ENCODE assay signal across 22 mouse cellular contexts in genomic region chr5:114126008-114126407, GRCm38 (mm10). TPM values are rescaled to one million over a fixed set of nuclear protein-coding genes. Genes with fewer than 3 reads are reported as not detected.
DNase-seq lines count a peak whose midpoint lies in the region; ATAC-seq and TF ChIP-seq lines count a peak whose summit lies in the region.
"Had no signal": no experiment of that assay in that cellular context is flagged by ENCODE, and none has a peak within 500 bp of the region (broad histone marks: within the 10 kb centered on the region; RNA-seq: fewer than 3 reads in every experiment).

No protein-coding gene starts in this region.

- WGBS in midbrain, embryonic 11.5 days: 89% methylated on average over 3 of the region's 3 CpGs
- WGBS in midbrain, embryonic 14.5 days: 91% methylated on average over 3 of the region's 3 CpGs
- 70% methylated on average over 3 of the region's 3 CpGs for WGBS in liver, embryonic 14.5 days (ENCODE audit: insufficient replicate concordance)

- in situ Hi-C loops in ES-E14 (cut with MboI; ENCODE audit: low sequenced_read_pairs in 2 of 2, unreplicated experiment in 2 of 2): no loop called here

- no peak overlapping the region for H3K27ac ChIP-seq in midbrain, embryonic 11.5 days (ENCODE audit: low read depth, low read length)
- no peak overlapping the region for H3K27ac ChIP-seq in midbrain, embryonic 14.5 days (replicated peaks; ENCODE audit: low read depth, low read length)
- peak overlapping the region; percentile 92; the same call in 1 of the 2 replicates for H3K27ac ChIP-seq in ES-E14 (ENCODE audit: insufficient read depth, low read depth, low read length, poor library complexity, severe bottlenecking)
- H3K27ac ChIP-seq in liver, embryonic 14.5 days: no peak overlapping the region
- H3K27ac ChIP-seq: embryonic facial prominence, embryonic 12.5 days; forebrain, embryonic 12.5 days; heart, embryonic 15.5 days; hindbrain, embryonic 13.5 days; hindbrain, postnatal 0 days had no signal

- peaks cover 11% of the 10 kb centered on the region for H3K36me3 ChIP-seq in midbrain, embryonic 11.5 days (ENCODE audit: control insufficient read depth, insufficient read depth, low read length)
- peaks cover 40% of the 10 kb centered on the region for H3K36me3 ChIP-seq in midbrain, embryonic 14.5 days (ENCODE audit: control insufficient read depth, insufficient read depth, low read length)
- H3K36me3 ChIP-seq in ES-E14 (ENCODE audit: control insufficient read depth, insufficient read depth, low read length, poor library complexity, severe bottlenecking): peaks cover 42% of the 10 kb centered on the region
- no peaks in the 10 kb centered on the region; the same call in none of the 2 replicates for H3K36me3 ChIP-seq in liver, embryonic 14.5 days (replicated peaks; ENCODE audit: control insufficient read depth, insufficient read depth, low read depth)

- H3K4me1 ChIP-seq in midbrain, embryonic 11.5 days (ENCODE audit: control insufficient read depth, insufficient read depth, low read length): peaks cover 3% of the 10 kb centered on the region; the same call in 1 of the 2 replicates
- H3K4me1 ChIP-seq in midbrain, embryonic 14.5 days (ENCODE audit: control insufficient read depth, insufficient read depth, low read length): no peaks in the 10 kb centered on the region
- peaks cover 2 to 24% of the 10 kb centered on the region in 2 experiments; a peak in 3 of 4 replicates for H3K4me1 ChIP-seq in ES-E14 (ENCODE audit: control insufficient read depth in 2 of 2, insufficient read depth in 2 of 2, low read length in 2 of 2, poor library complexity in 1 of 2)
- peaks cover 5 to 9% of the 10 kb centered on the region in 2 experiments for H3K4me1 ChIP-seq in liver, embryonic 14.5 days (replicated peaks; ENCODE audit: control insufficient read depth in 2 of 2, insufficient read depth in 2 of 2, low read length in 1 of 2)

- TF ChIP-seq EP300 in liver, embryonic 14.5 days (IDR thresholded peaks at IDR 0.05; ENCODE audit: low read depth): no peak

- peak; percentile 66 for DNase-seq in midbrain, embryonic 11.5 days (ENCODE audit: low spot score, missing footprints)
- DNase-seq in midbrain, embryonic 14.5 days: no peak
- no peak for DNase-seq in ES-E14 (ENCODE audit: low read depth, low spot score)
- DNase-seq in liver, embryonic 14.5 days (ENCODE audit: low read depth in 3 of 3, low spot score in 3 of 3): no peak
- no peak for DNase-seq in adrenal gland, postnatal 25 days
- DNase-seq: adrenal gland, postnatal 10 days; cerebellum, adult 18-20 months; cerebellum, postnatal 10 days; embryo, embryonic 11 days; gastrocnemius, postnatal 10 days; heart, adult 18-20 months; heart, postnatal 14 days had no signal

- H3K4me3 ChIP-seq in midbrain, embryonic 11.5 days (ENCODE audit: low read depth, low read length): no peak overlapping the region
- H3K4me3 ChIP-seq in midbrain, embryonic 14.5 days (replicated peaks; ENCODE audit: low read depth, low read length): no peak overlapping the region
- H3K4me3 ChIP-seq in ES-E14 (ENCODE audit: insufficient read depth in 1 of 2, low read depth in 1 of 2, low read length in 2 of 2, poor library complexity in 1 of 2, severe bottlenecking in 1 of 2): no peak overlapping the region
- no peak overlapping the region for H3K4me3 ChIP-seq in liver, embryonic 14.5 days (ENCODE audit: insufficient read depth in 1 of 2, low read depth in 2 of 2, low read length in 2 of 2)
- H3K4me3 ChIP-seq: embryonic facial prominence, embryonic 12.5 days; forebrain, embryonic 12.5 days; heart, embryonic 15.5 days; hindbrain, embryonic 13.5 days had no signal

- H3K9me3 ChIP-seq in midbrain, embryonic 11.5 days (ENCODE audit: control insufficient read depth, low read length): no peaks in the 10 kb centered on the region
- H3K9me3 ChIP-seq in midbrain, embryonic 14.5 days (ENCODE audit: control insufficient read depth, low read length): no peaks in the 10 kb centered on the region
- H3K9me3 ChIP-seq in ES-E14 (ENCODE audit: control insufficient read depth, insufficient read depth, low read depth, low read length): no peaks in the 10 kb centered on the region
- no peaks in the 10 kb centered on the region for H3K9me3 ChIP-seq in liver, embryonic 14.5 days (ENCODE audit: control insufficient read depth, low read length)
- H3K9me3 ChIP-seq: embryonic facial prominence, embryonic 12.5 days; forebrain, embryonic 12.5 days; heart, embryonic 15.5 days; hindbrain, embryonic 13.5 days had no signal

- ATAC-seq in midbrain, embryonic 11.5 days (ENCODE audit: low FRiP score): no peak
- no peak for ATAC-seq in midbrain, embryonic 14.5 days (ENCODE audit: low FRiP score, low TSS enrichment)
- no peak for ATAC-seq in liver, embryonic 14.5 days (ENCODE audit: insufficient read depth)
- ATAC-seq in erythroid progenitor cell, adult 5-6 weeks (replicated peaks; ENCODE audit: low FRiP score, poor library complexity, severe bottlenecking): no peak
- ATAC-seq: forebrain, embryonic 16.5 days; hindbrain, postnatal 0 days had no signal

- no peak overlapping the region for H3K9ac ChIP-seq in midbrain, embryonic 11.5 days (ENCODE audit: low read length)
- no peak overlapping the region for H3K9ac ChIP-seq in midbrain, embryonic 14.5 days (replicated peaks; ENCODE audit: low read length)
- peak overlapping the region; percentile 15; the same call in 1 of the 2 replicates for H3K9ac ChIP-seq in ES-E14 (ENCODE audit: insufficient read depth, low read depth, low read length, poor library complexity, severe bottlenecking)
- no peak overlapping the region for H3K9ac ChIP-seq in liver, embryonic 14.5 days (replicated peaks)
- H3K9ac ChIP-seq: embryonic facial prominence, embryonic 12.5 days; forebrain, embryonic 12.5 days; heart, embryonic 15.5 days; hindbrain, embryonic 13.5 days had no signal

- no peaks in the 10 kb centered on the region for H3K27me3 ChIP-seq in midbrain, embryonic 11.5 days (ENCODE audit: control insufficient read depth, insufficient read depth, low read length)
- H3K27me3 ChIP-seq in midbrain, embryonic 14.5 days (ENCODE audit: control insufficient read depth, insufficient read depth, low read length): no peaks in the 10 kb centered on the region
- no peaks in the 10 kb centered on the region for H3K27me3 ChIP-seq in liver, embryonic 14.5 days (ENCODE audit: control insufficient read depth, insufficient read depth, low read length)
- H3K27me3 ChIP-seq: embryonic facial prominence, embryonic 12.5 days; forebrain, embryonic 12.5 days; heart, embryonic 15.5 days; hindbrain, embryonic 13.5 days had no signal

- no peak overlapping the region for H3K4me2 ChIP-seq in midbrain, embryonic 11.5 days
- no peak overlapping the region for H3K4me2 ChIP-seq in midbrain, embryonic 14.5 days (ENCODE audit: low read length)
- peak overlapping the region; percentile 90; the same call in 1 of the 2 replicates for H3K4me2 ChIP-seq in liver, embryonic 14.5 days (ENCODE audit: low read depth)
- H3K4me2 ChIP-seq: embryonic facial prominence, embryonic 12.5 days; forebrain, embryonic 12.5 days; hindbrain, embryonic 13.5 days had no signal

- no peak for TF ChIP-seq CTCF in liver, embryonic 14.5 days (IDR thresholded peaks at IDR 0.05; ENCODE audit: low read depth)

TF ChIP-seq in ES-E14, 5 proteins besides CTCF, POLR2A, EP300 and RAD21 (continues in another document):
- TF ChIP-seq ZC3H11A (IDR thresholded peaks at IDR 0.05; ENCODE audit: borderline replicate concordance, low read depth, low read length): no peak

RNA-seq across cellular contexts. Expression of gene Alkbh2, which starts 2.0 kb away (rescaled TPM):
- 13.8 and 14.0 TPM in 2 replicates for polyA plus RNA-seq in midbrain, embryonic 11.5 days (2014; fragmentation: Nextera tagmentation; extraction: Ambion mirVana)
- polyA plus RNA-seq in midbrain, embryonic 14.5 days (2014; fragmentation: Nextera tagmentation; extraction: Ambion mirVana): 5.2 and 5.3 TPM in 2 replicates
- 26.7 and 32.6 TPM in 2 replicates for total RNA-seq in ES-E14 (2012; rRNA removed)
- polyA plus RNA-seq in liver, embryonic 14.5 days (2012; rRNA removed): 3.3 and 3.9 TPM in 2 replicates
- polyA plus RNA-seq in liver, embryonic 14.5 days (2014; fragmentation: Nextera tagmentation; extraction: Ambion mirVana): 4.5 and 5.7 TPM in 2 replicates
- total RNA-seq in erythroid progenitor cell, adult 5-6 weeks (2015; ENCODE audit: low replicate concordance): 1.7 and 7.9 TPM in 2 replicates
- total RNA-seq in erythroid progenitor cell, adult 5-6 weeks (2017; ENCODE audit: low replicate concordance): not detected in 2 replicates
- total RNA-seq in adrenal gland, postnatal 25 days (2021): 12.0 and 12.1 TPM in 2 replicates

RNA-seq across cellular contexts. Expression of gene Ung, which starts 4.2 kb away (rescaled TPM):
- polyA plus RNA-seq in midbrain, embryonic 11.5 days (2014; fragmentation: Nextera tagmentation; extraction: Ambion mirVana): 30.0 and 35.1 TPM in 2 replicates
- polyA plus RNA-seq in midbrain, embryonic 14.5 days (2014; fragmentation: Nextera tagmentation; extraction: Ambion mirVana): 5.4 TPM in 2 replicates
- 67.9 and 71.6 TPM in 2 replicates for total RNA-seq in ES-E14 (2012; rRNA removed)
- 13.1 and 13.3 TPM in 2 replicates for polyA plus RNA-seq in liver, embryonic 14.5 days (2012; rRNA removed)
- 11.0 and 11.4 TPM in 2 replicates for polyA plus RNA-seq in liver, embryonic 14.5 days (2014; fragmentation: Nextera tagmentation; extraction: Ambion mirVana)
- total RNA-seq in erythroid progenitor cell, adult 5-6 weeks (2015; ENCODE audit: low replicate concordance): 1.1 and 3.4 TPM in 2 replicates
- total RNA-seq in erythroid progenitor cell, adult 5-6 weeks (2017; ENCODE audit: low replicate concordance): 1.7 and 5.5 TPM in 2 replicates
- 6.7 and 15.0 TPM in 2 replicates for total RNA-seq in adrenal gland, postnatal 25 days (2021)

RNA-seq across cellular contexts. Expression of gene Acacb, which starts 20.3 kb away (rescaled TPM):
- polyA plus RNA-seq in midbrain, embryonic 11.5 days (2014; fragmentation: Nextera tagmentation; extraction: Ambion mirVana): 1.6 and 1.7 TPM in 2 replicates
- polyA plus RNA-seq in midbrain, embryonic 14.5 days (2014; fragmentation: Nextera tagmentation; extraction: Ambion mirVana): 3.6 and 5.6 TPM in 2 replicates
- total RNA-seq in ES-E14 (2012; rRNA removed): 10.5 and 16.9 TPM in 2 replicates
- 0.22 and 0.29 TPM in 2 replicates for polyA plus RNA-seq in liver, embryonic 14.5 days (2012; rRNA removed)
- polyA plus RNA-seq in liver, embryonic 14.5 days (2014; fragmentation: Nextera tagmentation; extraction: Ambion mirVana): 0.20 and 0.44 TPM in 2 replicates
- 1.3 TPM in 1 of 2 replicates, not detected in the other for total RNA-seq in erythroid progenitor cell, adult 5-6 weeks (2015; ENCODE audit: low replicate concordance)
- total RNA-seq in erythroid progenitor cell, adult 5-6 weeks (2017; ENCODE audit: low replicate concordance): not detected in 2 replicates
- 99.4 and 114 TPM in 2 replicates for total RNA-seq in adrenal gland, postnatal 25 days (2021)

RNA-seq across cellular contexts. Expression of gene Svop, which starts 34.6 kb away (rescaled TPM):
- 21.2 TPM in 2 replicates for polyA plus RNA-seq in midbrain, embryonic 11.5 days (2014; fragmentation: Nextera tagmentation; extraction: Ambion mirVana)
- polyA plus RNA-seq in midbrain, embryonic 14.5 days (2014; fragmentation: Nextera tagmentation; extraction: Ambion mirVana): 88.8 and 105 TPM in 2 replicates
- 3.3 and 4.9 TPM in 2 replicates for total RNA-seq in ES-E14 (2012; rRNA removed)
- polyA plus RNA-seq in liver, embryonic 14.5 days (2012; rRNA removed): 0.11 TPM in 1 of 2 replicates, not detected in the other
- 0.06 TPM in 1 of 2 replicates, not detected in the other for polyA plus RNA-seq in liver, embryonic 14.5 days (2014; fragmentation: Nextera tagmentation; extraction: Ambion mirVana)
- not detected in 2 replicates for total RNA-seq in erythroid progenitor cell, adult 5-6 weeks (2015; ENCODE audit: low replicate concordance)
- 0.13 TPM in 1 of 2 replicates, not detected in the other for total RNA-seq in erythroid progenitor cell, adult 5-6 weeks (2017; ENCODE audit: low replicate concordance)
- 2.6 and 3.1 TPM in 2 replicates for total RNA-seq in adrenal gland, postnatal 25 days (2021)
- total RNA-seq: gastrocnemius, postnatal 4 days; heart, adult 18-20 months; hematopoietic stem cell, adult 5-6 weeks had no signal
- polyA plus RNA-seq: heart, embryonic 11.5 days; heart, embryonic 15.5 days had no signal
